Mouse (Mus musculus) bone marrow, adult 2 months (tissue): ENCODE measurements around the gene Mybphl.

ENCODE experiments used
- CTCF ChIP-seq: fragments of 200-500 bp; IDR thresholded peaks from 2 replicates; pipeline ENCODE4 v1.5.1; 2011; ENCODE audit warnings: low read length, control low read depth; ENCODE audit not compliant: control insufficient read depth, insufficient read depth
- POLR2A ChIP-seq: fragments of 200-500 bp; IDR thresholded peaks from 2 replicates; pipeline ENCODE4 v1.6.1; 2011; ENCODE audit warnings: low read depth, mild to moderate bottlenecking, control low read depth, low read length, borderline replicate concordance; ENCODE audit not compliant: control insufficient read depth

GRCm38 (mm10) chr3:108398281-108398680 is 33.6 kb downstream of the Mybphl start:
- no peak for TF ChIP-seq POLR2A
- TF ChIP-seq CTCF: no peak
